In genomic region chr11:104661531-104662205, GRCm38 (mm10) we compare ENCODE assay signal across 10 mouse cellular contexts. TPM values are rescaled to one million over a fixed set of nuclear protein-coding genes. Genes with fewer than 3 reads are reported as not detected.
DNase-seq lines count a peak whose midpoint lies in the region; ATAC-seq lines count a peak whose summit lies in the region.
"Had no signal": no experiment of that assay in that cellular context is flagged by ENCODE, and none has a peak within 500 bp of the region (broad histone marks: within the 10 kb centered on the region; RNA-seq: fewer than 3 reads in every experiment).

No protein-coding gene starts in this region.

- 80% methylated on average over 20 of the region's 20 CpGs for WGBS in midbrain, embryonic 11.5 days

- no peak overlapping the region for H3K27ac ChIP-seq in midbrain, embryonic 11.5 days (ENCODE audit: low read depth, low read length)
- H3K27ac ChIP-seq: embryonic facial prominence, embryonic 15.5 days; heart, embryonic 15.5 days had no signal

- H3K4me1 ChIP-seq in midbrain, embryonic 11.5 days (ENCODE audit: control insufficient read depth, insufficient read depth, low read length) = no peaks in the 10 kb centered on the region
- H3K4me1 ChIP-seq: embryonic facial prominence, embryonic 15.5 days had no signal

- H3K9ac ChIP-seq in midbrain, embryonic 11.5 days (ENCODE audit: low read length) = no peak overlapping the region
- H3K9ac ChIP-seq: embryonic facial prominence, embryonic 15.5 days; heart, embryonic 15.5 days had no signal

- ATAC-seq in midbrain, embryonic 11.5 days (ENCODE audit: low FRiP score) = no peak

- no peaks in the 10 kb centered on the region for H3K36me3 ChIP-seq in midbrain, embryonic 11.5 days (ENCODE audit: control insufficient read depth, insufficient read depth, low read length)
- H3K36me3 ChIP-seq: embryonic facial prominence, embryonic 15.5 days; heart, embryonic 15.5 days had no signal

- H3K9me3 ChIP-seq in midbrain, embryonic 11.5 days (ENCODE audit: control insufficient read depth, low read length) = no peaks in the 10 kb centered on the region; the same call in 1 of the 2 replicates
- H3K9me3 ChIP-seq: heart, embryonic 15.5 days had no signal

- H3K4me3 ChIP-seq in midbrain, embryonic 11.5 days (ENCODE audit: low read depth, low read length) = no peak overlapping the region
- H3K4me3 ChIP-seq: embryonic facial prominence, embryonic 15.5 days; heart, embryonic 15.5 days had no signal

- no peak overlapping the region for H3K4me2 ChIP-seq in midbrain, embryonic 11.5 days
- H3K4me2 ChIP-seq: embryonic facial prominence, embryonic 15.5 days; heart, embryonic 15.5 days had no signal

- no peaks in the 10 kb centered on the region for H3K27me3 ChIP-seq in midbrain, embryonic 11.5 days (ENCODE audit: control insufficient read depth, insufficient read depth, low read length)
- H3K27me3 ChIP-seq: embryonic facial prominence, embryonic 15.5 days; heart, embryonic 15.5 days had no signal

- peak; percentile 35 to 52 for DNase-seq in cerebellum, postnatal 14 days
- no peak for DNase-seq in cerebellum, adult 9-10 months
- DNase-seq in lung, postnatal 10 days = peak; percentile 41
- DNase-seq in lung, postnatal 4 days = no peak
- peak; percentile 22 to 53 for DNase-seq in layer of hippocampus, postnatal 10 days (ENCODE audit: low spot score in 2 of 2)
- DNase-seq in thymus, postnatal 10 days (ENCODE audit: low spot score in 2 of 2) = peak; percentile 19 to 41
- DNase-seq in midbrain, embryonic 11.5 days (ENCODE audit: low spot score, missing footprints) = no peak
- no peak for DNase-seq in cerebellum, adult 9-11 months

RNA-seq across cellular contexts. Expression of gene Gm11639, which starts 23.8 kb away (rescaled TPM):
- total RNA-seq in layer of hippocampus, postnatal 10 days (2021) = under 1 TPM; 0.58 to 0.82 TPM
- polyA plus RNA-seq in midbrain, embryonic 11.5 days (2014; fragmentation: Nextera tagmentation; extraction: Ambion mirVana) = not detected in 2 replicates

RNA-seq across cellular contexts. Expression of gene Itgb3, which starts 53.9 kb away (rescaled TPM):
- 1 to 10 TPM; 2.3 TPM for total RNA-seq in layer of hippocampus, postnatal 10 days (2021)
- 1.5 and 1.7 TPM in 2 replicates for polyA plus RNA-seq in midbrain, embryonic 11.5 days (2014; fragmentation: Nextera tagmentation; extraction: Ambion mirVana)

Comparison
In these comparisons a context has a peak if more than half of its experiments do, and no peak if none do; other contexts are left out.
1. DNase-seq: peak in cerebellum, postnatal 14 days (2 of 2), lung, postnatal 10 days (single experiment), layer of hippocampus, postnatal 10 days (2 of 2) and thymus, postnatal 10 days (2 of 2); none in cerebellum, adult 9-10 months (single experiment), lung, postnatal 4 days (0 of 2), midbrain, embryonic 11.5 days (single experiment) and cerebellum, adult 9-11 months (single experiment).